In the genomic region with DNA sequence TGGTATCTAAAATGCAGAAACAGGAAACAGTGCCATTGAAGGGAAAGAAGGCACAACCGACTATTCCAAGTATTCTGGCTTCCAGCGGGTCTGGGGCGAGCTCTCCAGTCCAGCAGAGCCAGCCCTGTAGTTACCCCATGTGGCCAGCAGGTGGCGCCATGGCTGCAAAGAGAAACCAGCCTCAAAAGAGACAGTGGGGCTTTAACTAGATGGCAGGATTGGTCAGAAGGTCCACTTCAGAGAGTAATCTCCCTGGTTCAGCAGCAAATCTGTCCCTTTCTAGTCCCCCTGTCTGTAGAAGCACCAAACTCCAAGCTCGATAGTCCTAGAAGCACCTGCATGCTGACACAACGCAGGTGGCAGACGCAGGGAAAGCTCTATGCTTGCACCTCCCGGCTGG, we compare ENCODE assay signal across 8 mouse cellular contexts. TPM values are rescaled to one million over a fixed set of nuclear protein-coding genes. Genes with fewer than 3 reads are reported as not detected.
DNase-seq lines count a peak whose midpoint lies in the region.

No protein-coding gene starts in this region.

- DNase-seq in A20 (ENCODE audit: low read depth, low spot score) (peak; percentile 60), ZHBTc4 (ENCODE audit: low read depth, low spot score) (peak; percentile 86)
- peak; percentile 86 to 92 for DNase-seq in cerebellum, postnatal 4 days (ENCODE audit: low spot score in 2 of 2)
- peak; percentile 86 for DNase-seq in gastrocnemius, postnatal 10 days
- peak; percentile 84 for DNase-seq in kidney, postnatal 14 days
- DNase-seq in lung, adult 18-20 months, result peak; percentile 63 to 69
- peak; percentile 63 for DNase-seq in retina, adult 2 months (ENCODE audit: low read depth, low spot score)
- DNase-seq in thymus, postnatal 36 days, result peak; percentile 58 to 63

RNA-seq across cellular contexts. Expression of a gene that starts 8.0 kb away (rescaled TPM):
- total RNA-seq in gastrocnemius, postnatal 10 days (2021), result 10 to 100 TPM; 75.9 to 82.3 TPM

RNA-seq across cellular contexts. Expression of a gene that starts 10.1 kb away (rescaled TPM):
- under 1 TPM; 0.79 to 0.82 TPM for total RNA-seq in gastrocnemius, postnatal 10 days (2021)

Comparison
In these comparisons a context has a peak if more than half of its experiments do, and no peak if none do; other contexts are left out.
1. Peak in every context shown above with its lines: DNase-seq.